Comparison of ENCODE assay signal across 8 mouse cellular contexts in the genomic region with DNA sequence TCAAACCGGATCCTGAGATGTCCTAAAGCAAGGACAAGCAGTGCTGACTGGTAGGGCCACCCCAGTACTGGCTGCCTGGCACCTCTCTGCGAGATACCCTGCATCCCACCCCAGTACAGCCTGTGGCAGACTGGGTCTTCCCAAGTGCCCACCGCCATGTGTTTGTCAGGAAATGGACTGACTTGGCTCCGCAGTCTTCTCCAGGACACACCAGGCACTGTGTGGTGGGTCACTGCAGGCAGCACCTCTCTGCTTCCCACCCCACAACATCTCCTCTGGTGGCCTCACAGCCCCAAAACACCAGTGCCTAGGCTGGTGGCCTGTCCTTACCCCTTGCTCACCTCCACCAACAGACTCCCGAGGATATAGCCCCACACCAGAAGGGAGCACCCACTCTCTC. TPM values are rescaled to one million over a fixed set of nuclear protein-coding genes. Genes with fewer than 3 reads are reported as not detected.
DNase-seq lines count a peak whose midpoint lies in the region; ATAC-seq and TF ChIP-seq lines count a peak whose summit lies in the region.

No protein-coding gene starts in this region.

- peaks cover 24% of the 10 kb centered on the region for H3K36me3 ChIP-seq in kidney, embryonic 15.5 days
- peaks cover 4% of the 10 kb centered on the region; the same call in 1 of the 2 replicates for H3K36me3 ChIP-seq in embryonic facial prominence, embryonic 11.5 days (replicated peaks; ENCODE audit: control insufficient read depth, insufficient read depth, low read depth, low read length)
- H3K36me3 ChIP-seq in intestine, embryonic 14.5 days (ENCODE audit: control insufficient read depth, insufficient read depth, low read length): peaks cover 19% of the 10 kb centered on the region
- peaks cover 8% of the 10 kb centered on the region for H3K36me3 ChIP-seq in myocyte (ENCODE audit: control insufficient read depth, insufficient read depth)

- peak overlapping the region; percentile 87 for H3K4me2 ChIP-seq in kidney, embryonic 15.5 days
- peak overlapping the region; percentile 83 for H3K4me2 ChIP-seq in embryonic facial prominence, embryonic 11.5 days (ENCODE audit: low read depth, low read length)
- peak overlapping the region; percentile 63 for H3K4me2 ChIP-seq in intestine, embryonic 14.5 days (ENCODE audit: low read length)
- peak overlapping the region; percentile 96 for H3K4me2 ChIP-seq in myocyte (ENCODE audit: low read depth)

- H3K9me3 ChIP-seq in kidney, embryonic 15.5 days (replicated peaks): no peaks in the 10 kb centered on the region
- H3K9me3 ChIP-seq in embryonic facial prominence, embryonic 11.5 days (replicated peaks; ENCODE audit: control insufficient read depth, low read length): no peaks in the 10 kb centered on the region
- H3K9me3 ChIP-seq in intestine, embryonic 14.5 days (ENCODE audit: control insufficient read depth, low read length): no peaks in the 10 kb centered on the region

- H3ac ChIP-seq in myocyte (ENCODE audit: control insufficient read depth, insufficient read length): peak overlapping the region; percentile 93

- no peak for DNase-seq in kidney, postnatal 10 days
- no peak for DNase-seq in embryonic facial prominence, embryonic 11.5 days (ENCODE audit: low spot score)
- DNase-seq in intestine, embryonic 14.5 days (ENCODE audit: low spot score): no peak
- no peak for DNase-seq in layer of hippocampus, postnatal 10 days (ENCODE audit: low spot score in 2 of 2)
- no peak for DNase-seq in ovary, postnatal 36 days (ENCODE audit: low spot score)
- no peak for DNase-seq in right cerebral cortex, postnatal 36 days (ENCODE audit: low spot score in 2 of 2)

- no peak for TF ChIP-seq POLR2A in myocyte (IDR thresholded peaks at IDR 0.05; ENCODE audit: insufficient read length, low read depth)

- H3K79me2 ChIP-seq in myocyte (ENCODE audit: control insufficient read depth, insufficient read depth): peaks cover 60% of the 10 kb centered on the region

- no peaks in the 10 kb centered on the region for H3K27me3 ChIP-seq in kidney, embryonic 15.5 days
- no peaks in the 10 kb centered on the region for H3K27me3 ChIP-seq in embryonic facial prominence, embryonic 11.5 days (ENCODE audit: control insufficient read depth, insufficient read depth, low read length)
- no peaks in the 10 kb centered on the region for H3K27me3 ChIP-seq in intestine, embryonic 14.5 days (replicated peaks; ENCODE audit: control insufficient read depth, insufficient read depth, low read length)
- no peaks in the 10 kb centered on the region for H3K27me3 ChIP-seq in myocyte (ENCODE audit: control insufficient read depth, insufficient read depth, insufficient read length)

- ATAC-seq in kidney, embryonic 15.5 days (replicated peaks; ENCODE audit: low FRiP score): no peak
- no peak for ATAC-seq in embryonic facial prominence, embryonic 11.5 days (replicated peaks; ENCODE audit: insufficient number of reproducible peaks, low FRiP score, low TSS enrichment, low read depth)
- no peak for ATAC-seq in intestine, embryonic 14.5 days (replicated peaks; ENCODE audit: low FRiP score, low TSS enrichment, low read depth)

- 63% methylated on average over 5 of the region's 5 CpGs for WGBS in kidney, embryonic 15.5 days
- 75% methylated on average over 5 of the region's 5 CpGs for WGBS in embryonic facial prominence, embryonic 11.5 days
- 62% methylated on average over 5 of the region's 5 CpGs for WGBS in intestine, embryonic 14.5 days

- H3K27ac ChIP-seq in kidney, embryonic 15.5 days: peak overlapping the region; percentile 93; the same call in 1 of the 2 replicates
- H3K27ac ChIP-seq in embryonic facial prominence, embryonic 11.5 days (replicated peaks; ENCODE audit: low read depth, low read length): no peak overlapping the region
- H3K27ac ChIP-seq in intestine, embryonic 14.5 days (ENCODE audit: low read depth): 0 out of 2 replicates have a peak overlapping the region, but pooled peaks have one; percentile 13

- H3K4me3 ChIP-seq in kidney, embryonic 15.5 days (replicated peaks): peak overlapping the region; percentile 93
- peak overlapping the region; percentile 75 for H3K4me3 ChIP-seq in embryonic facial prominence, embryonic 11.5 days (ENCODE audit: low read depth, low read length)
- peak overlapping the region; percentile 83 for H3K4me3 ChIP-seq in intestine, embryonic 14.5 days (ENCODE audit: low read depth, low read length)
- peak overlapping the region; percentile 49 for H3K4me3 ChIP-seq in myocyte

- H3K9ac ChIP-seq in kidney, embryonic 15.5 days: peak overlapping the region; percentile 92
- peak overlapping the region; percentile 90 for H3K9ac ChIP-seq in embryonic facial prominence, embryonic 11.5 days (replicated peaks; ENCODE audit: low read length)
- peak overlapping the region; percentile 87 for H3K9ac ChIP-seq in intestine, embryonic 14.5 days (ENCODE audit: low read length)

- peaks cover 72% of the 10 kb centered on the region for H3K4me1 ChIP-seq in kidney, embryonic 15.5 days
- H3K4me1 ChIP-seq in embryonic facial prominence, embryonic 11.5 days (ENCODE audit: control insufficient read depth, insufficient read depth, low read length): peaks cover 6% of the 10 kb centered on the region
- H3K4me1 ChIP-seq in intestine, embryonic 14.5 days (replicated peaks; ENCODE audit: control insufficient read depth, insufficient read depth, low read length): peaks cover 32% of the 10 kb centered on the region

TF ChIP-seq in myocyte, 11 proteins besides CTCF, POLR2A, EP300 and RAD21:
- TF ChIP-seq SRF (IDR thresholded peaks at IDR 0.05; ENCODE audit: control insufficient read depth, insufficient read length, low read depth) (no peak), TCF12 (IDR thresholded peaks at IDR 0.05; ENCODE audit: insufficient read depth, poor library complexity, severe bottlenecking) (no peak), CEBPB (IDR thresholded peaks at IDR 0.05; ENCODE audit: insufficient read depth, poor library complexity, severe bottlenecking) (no peak)
TF ChIP-seq in myocyte: peak in this region for 0.

RNA-seq across cellular contexts. Expression of gene Ube2v1, which starts 1.5 kb away (rescaled TPM):
- polyA plus RNA-seq in kidney, embryonic 15.5 days (2015; fragmentation: Nextera tagmentation; extraction: Ambion mirVana): 284 and 313 TPM in 2 replicates
- polyA plus RNA-seq in embryonic facial prominence, embryonic 11.5 days (2014; fragmentation: Nextera tagmentation; extraction: Ambion mirVana): 223 and 235 TPM in 2 replicates
- polyA plus RNA-seq in intestine, embryonic 14.5 days (2014; fragmentation: Nextera tagmentation; extraction: Ambion mirVana): 254 and 279 TPM in 2 replicates
- polyA plus RNA-seq in myocyte (2012; fragmentation: generic; extraction: Trizol): 322 TPM
- total RNA-seq in layer of hippocampus, postnatal 10 days (2021): 100 to 1,000 TPM; 236 to 257 TPM

RNA-seq across cellular contexts. Expression of gene Gm20431, which starts 30.9 kb away (rescaled TPM):
- polyA plus RNA-seq in kidney, embryonic 15.5 days (2015; fragmentation: Nextera tagmentation; extraction: Ambion mirVana): 12.1 and 12.8 TPM in 2 replicates
- polyA plus RNA-seq in embryonic facial prominence, embryonic 11.5 days (2014; fragmentation: Nextera tagmentation; extraction: Ambion mirVana): 5.2 and 5.6 TPM in 2 replicates
- 6.1 and 7.7 TPM in 2 replicates for polyA plus RNA-seq in intestine, embryonic 14.5 days (2014; fragmentation: Nextera tagmentation; extraction: Ambion mirVana)
- 9.2 TPM for polyA plus RNA-seq in myocyte (2012; fragmentation: generic; extraction: Trizol)
- 10 to 100 TPM; 36.8 to 45.2 TPM for total RNA-seq in layer of hippocampus, postnatal 10 days (2021)

RNA-seq across cellular contexts. Expression of gene Cebpb, which starts 58.3 kb away (rescaled TPM):
- 5.1 and 5.7 TPM in 2 replicates for polyA plus RNA-seq in kidney, embryonic 15.5 days (2015; fragmentation: Nextera tagmentation; extraction: Ambion mirVana)
- 3.1 and 4.4 TPM in 2 replicates for polyA plus RNA-seq in embryonic facial prominence, embryonic 11.5 days (2014; fragmentation: Nextera tagmentation; extraction: Ambion mirVana)
- polyA plus RNA-seq in intestine, embryonic 14.5 days (2014; fragmentation: Nextera tagmentation; extraction: Ambion mirVana): 2.8 and 12.4 TPM in 2 replicates
- 74.7 TPM for polyA plus RNA-seq in myocyte (2012; fragmentation: generic; extraction: Trizol)
- total RNA-seq in layer of hippocampus, postnatal 10 days (2021): 10 to 100 TPM; 12.2 to 13.6 TPM

RNA-seq across cellular contexts. Expression of gene Tmem189, which starts 59.2 kb away (rescaled TPM):
- 47.3 and 48.1 TPM in 2 replicates for polyA plus RNA-seq in kidney, embryonic 15.5 days (2015; fragmentation: Nextera tagmentation; extraction: Ambion mirVana)
- 31.9 and 34.1 TPM in 2 replicates for polyA plus RNA-seq in embryonic facial prominence, embryonic 11.5 days (2014; fragmentation: Nextera tagmentation; extraction: Ambion mirVana)
- polyA plus RNA-seq in intestine, embryonic 14.5 days (2014; fragmentation: Nextera tagmentation; extraction: Ambion mirVana): 35.1 and 42.0 TPM in 2 replicates
- polyA plus RNA-seq in myocyte (2012; fragmentation: generic; extraction: Trizol): 91.9 TPM
- 10 to 100 TPM; 55.6 to 55.9 TPM for total RNA-seq in layer of hippocampus, postnatal 10 days (2021)
